Mouse (Mus musculus) neural tube, embryonic 13.5 days (tissue): ENCODE results near the gene Dock7. TPM values are rescaled to one million over a fixed set of nuclear protein-coding genes. Genes with fewer than 3 reads are reported as not detected.
A peak's percentile ranks its signal among the peaks of the same experiment; 100 is the strongest.

ENCODE experiments used
- ATAC-seq: fragments of 200-750 bp; cut with Nextera tagmentation; 2 replicates; pipeline ENCODE4 v1.8.0; 2017; ENCODE audit warnings: low read depth, mild to moderate bottlenecking, moderate TSS enrichment, moderate library complexity
- H3K27ac ChIP-seq: fragments of 300-500 bp; sonication (generic); replicated peaks from 2 replicates; pipeline ENCODE4 v1.5.1; 2015; ENCODE audit warnings: moderate library complexity, mild to moderate bottlenecking, inconsistent platforms
- H3K27me3 ChIP-seq: fragments of 300-500 bp; sonication (generic); 2 replicates; pipeline ENCODE4 v1.6.1; 2015; ENCODE audit warnings: mild to moderate bottlenecking, inconsistent platforms
- H3K36me3 ChIP-seq: fragments of 300-500 bp; sonication (generic); 2 replicates; pipeline ENCODE4 v1.6.1; 2015; ENCODE audit warnings: mild to moderate bottlenecking, inconsistent platforms
- H3K4me1 ChIP-seq: fragments of 300-500 bp; sonication (generic); replicated peaks from 2 replicates; pipeline ENCODE4 v1.6.1; 2015; ENCODE audit warnings: inconsistent platforms
- H3K4me2 ChIP-seq: fragments of 300-500 bp; sonication (generic); 2 replicates; pipeline ENCODE4 v1.6.1; 2015; ENCODE audit warnings: inconsistent platforms, mild to moderate bottlenecking, moderate library complexity
- H3K4me3 ChIP-seq: fragments of 300-500 bp; sonication (generic); 2 replicates; pipeline ENCODE4 v1.5.1; 2015; ENCODE audit warnings: mild to moderate bottlenecking, inconsistent platforms
- H3K9ac ChIP-seq: fragments of 300-500 bp; sonication (generic); 2 replicates; pipeline ENCODE4 v1.6.1; 2015; ENCODE audit warnings: moderate library complexity, mild to moderate bottlenecking, inconsistent platforms
- H3K9me3 ChIP-seq: fragments of 300-500 bp; sonication (generic); 2 replicates; pipeline ENCODE4 v1.6.1; 2016; ENCODE audit warnings: inconsistent platforms
- whole genome bisulfite sequencing: fragments of 180-500 bp; shearing (Covaris S2); methylation state at CpG from one replicate; pipeline ENCODE4 v1.1.7; 2015; 5-methylcytosine and 5-hydroxymethylcytosine counted together
- polyA plus RNA-seq: library from polyadenylated mRNA; unstranded; fragments of >200 nt; fragmentation: Nextera tagmentation; extraction: Ambion mirVana; gene quantifications from 2 replicates; pipeline ENCODE4 v1.2.1, GENCODE M21; 2015

Dock7 gene
- polyA plus RNA-seq, 1 experiment from 2014 or later, result 72.7 TPM

- Histone ChIP-seq H3K36me3 (no peaks in the 10 kb centered on the region), H3K27ac (no peak overlapping the region), H3K4me3 (no peak overlapping the region), H3K9ac (no peak overlapping the region), H3K27me3 (no peaks in the 10 kb centered on the region), H3K9me3 (no peaks in the 10 kb centered on the region), H3K4me1 (no peaks in the 10 kb centered on the region), H3K4me2 (no peak overlapping the region)
- no peak for ATAC-seq
- WGBS, result 87% methylated on average over 3 of the region's 3 CpGs
Measured at GRCm38 (mm10) chr4:99141578-99141977, 20.9 kb upstream of the Dock7 start.

- no peak overlapping the region for H3K9ac ChIP-seq
- H3K4me2 ChIP-seq, result no peak overlapping the region
- ATAC-seq, result no peak
- H3K4me3 ChIP-seq, result no peak overlapping the region
- H3K27me3 ChIP-seq, result no peaks in the 10 kb centered on the region
- H3K9me3 ChIP-seq, result no peaks in the 10 kb centered on the region
- H3K4me1 ChIP-seq, result no peaks in the 10 kb centered on the region
- no peak overlapping the region for H3K27ac ChIP-seq
- WGBS, result 95% methylated on average over 1 of the region's 1 CpGs
- no peaks in the 10 kb centered on the region for H3K36me3 ChIP-seq
Measured at GRCm38 (mm10) chr4:99141171-99141570, 20.5 kb upstream of the Dock7 start.

- ATAC-seq, result no peak
- no peaks in the 10 kb centered on the region for H3K27me3 ChIP-seq
- H3K4me2 ChIP-seq, result no peak overlapping the region
- H3K4me1 ChIP-seq, result no peaks in the 10 kb centered on the region
- H3K27ac ChIP-seq, result no peak overlapping the region
- H3K36me3 ChIP-seq, result no peaks in the 10 kb centered on the region
- no peak overlapping the region for H3K9ac ChIP-seq
- WGBS, result 90% methylated on average over 8 of the region's 8 CpGs
- no peaks in the 10 kb centered on the region for H3K9me3 ChIP-seq
- H3K4me3 ChIP-seq, result no peak overlapping the region
Measured at GRCm38 (mm10) chr4:99137986-99138641, 17.4 kb upstream of the Dock7 start.

- Histone ChIP-seq H3K27me3 (no peaks in the 10 kb centered on the region), H3K36me3 (no peaks in the 10 kb centered on the region), H3K27ac (no peak overlapping the region), H3K9ac (no peak overlapping the region), H3K4me3 (no peak overlapping the region), H3K4me2 (no peak overlapping the region), H3K9me3 (no peaks in the 10 kb centered on the region), H3K4me1 (no peaks in the 10 kb centered on the region)
- WGBS, result 69% methylated on average over 3 of the region's 3 CpGs
- ATAC-seq, result no peak
Measured at GRCm38 (mm10) chr4:99134522-99134921, 13.8 kb upstream of the Dock7 start.

GRCm38 (mm10) chr4:99133326-99133725, 12.6 kb upstream of the Dock7 start:
- no peaks in the 10 kb centered on the region for H3K36me3 ChIP-seq
- H3K4me3 ChIP-seq, result no peak overlapping the region
- H3K9me3 ChIP-seq, result no peaks in the 10 kb centered on the region
- WGBS, result 94% methylated on average over 8 of the region's 8 CpGs
- ATAC-seq, result no peak
- H3K27ac ChIP-seq, result no peak overlapping the region
- H3K27me3 ChIP-seq, result no peaks in the 10 kb centered on the region
- H3K9ac ChIP-seq, result no peak overlapping the region
- no peak overlapping the region for H3K4me2 ChIP-seq
- H3K4me1 ChIP-seq, result no peaks in the 10 kb centered on the region

GRCm38 (mm10) chr4:99132686-99133085, 12.0 kb upstream of the Dock7 start:
- no peak overlapping the region for H3K9ac ChIP-seq
- H3K4me2 ChIP-seq, result no peak overlapping the region
- no peaks in the 10 kb centered on the region for H3K36me3 ChIP-seq
- no peak for ATAC-seq
- no peak overlapping the region for H3K27ac ChIP-seq
- H3K9me3 ChIP-seq, result no peaks in the 10 kb centered on the region
- no peaks in the 10 kb centered on the region for H3K4me1 ChIP-seq
- no peaks in the 10 kb centered on the region for H3K27me3 ChIP-seq
- H3K4me3 ChIP-seq, result no peak overlapping the region
- 65% methylated on average over 6 of the region's 6 CpGs for WGBS

- Histone ChIP-seq H3K4me3 (no peak overlapping the region), H3K9me3 (no peaks in the 10 kb centered on the region), H3K4me1 (no peaks in the 10 kb centered on the region), H3K36me3 (no peaks in the 10 kb centered on the region), H3K27ac (no peak overlapping the region), H3K9ac (no peak overlapping the region), H3K27me3 (no peaks in the 10 kb centered on the region), H3K4me2 (no peak overlapping the region)
- no peak for ATAC-seq
- WGBS, result 86% methylated on average over 9 of the region's 9 CpGs
Measured at GRCm38 (mm10) chr4:99131227-99131653, 10.5 kb upstream of the Dock7 start.

GRCm38 (mm10) chr4:99123546-99123945, 2.8 kb upstream of the Dock7 start:
- Histone ChIP-seq H3K9me3 (no peaks in the 10 kb centered on the region), H3K36me3 (no peaks in the 10 kb centered on the region), H3K4me1 (peaks cover 27% of the 10 kb centered on the region), H3K4me2 (no peak overlapping the region), H3K9ac (no peak overlapping the region), H3K27ac (no peak overlapping the region), H3K27me3 (no peaks in the 10 kb centered on the region), H3K4me3 (no peak overlapping the region)
- ATAC-seq, result no peak
- 53% methylated on average over 3 of the region's 3 CpGs for WGBS

GRCm38 (mm10) chr4:99122786-99123185, 2.1 kb upstream of the Dock7 start:
- 79% methylated on average over 1 of the region's 1 CpGs for WGBS

GRCm38 (mm10) chr4:99122047-99122446, 1.3 kb upstream of the Dock7 start:
- Histone ChIP-seq H3K4me1 (peaks cover 40% of the 10 kb centered on the region), H3K27me3 (no peaks in the 10 kb centered on the region), H3K4me2 (peak overlapping the region; percentile 57), H3K9ac (peak overlapping the region; percentile 99; the same call in 1 of the 2 replicates), H3K36me3 (no peaks in the 10 kb centered on the region), H3K27ac (peak overlapping the region; percentile 90; the same call in 1 of the 2 replicates), H3K9me3 (no peaks in the 10 kb centered on the region), H3K4me3 (peak overlapping the region; percentile 93)
- WGBS, result 74% methylated on average over 3 of the region's 3 CpGs
- no peak for ATAC-seq

More at GRCm38 (mm10) chr4:99122786-99123185, 2.1 kb upstream of the Dock7 start:
- H3K27me3 ChIP-seq, result no peaks in the 10 kb centered on the region
- no peak overlapping the region for H3K27ac ChIP-seq
- H3K36me3 ChIP-seq, result no peaks in the 10 kb centered on the region
- peaks cover 34% of the 10 kb centered on the region for H3K4me1 ChIP-seq
- H3K9ac ChIP-seq, result no peak overlapping the region
- no peak for ATAC-seq
- no peaks in the 10 kb centered on the region for H3K9me3 ChIP-seq
- H3K4me3 ChIP-seq, result no peak overlapping the region
- no peak overlapping the region for H3K4me2 ChIP-seq

GRCm38 (mm10) chr4:99121123-99121755, 524 bp upstream of the Dock7 start:
- Histone ChIP-seq H3K27me3 (no peaks in the 10 kb centered on the region), H3K4me3 (peak overlapping the region; percentile 93), H3K4me2 (peak overlapping the region; percentile 57), H3K27ac (peak overlapping the region; percentile 90), H3K9me3 (no peaks in the 10 kb centered on the region), H3K4me1 (peaks cover 48% of the 10 kb centered on the region), H3K9ac (peak overlapping the region; percentile 99), H3K36me3 (no peaks in the 10 kb centered on the region)
- peak; percentile 56; the same call in 1 of the 2 replicates for ATAC-seq
- 2% methylated on average over 17 of the region's 17 CpGs for WGBS

GRCm38 (mm10) chr4:99119051-99119450, 1.7 kb downstream of the Dock7 start:
- WGBS, result 54% methylated on average over 5 of the region's 5 CpGs
- Histone ChIP-seq H3K9me3 (no peaks in the 10 kb centered on the region), H3K9ac (peak overlapping the region; percentile 52; the same call in 1 of the 2 replicates), H3K4me2 (peak overlapping the region; percentile 57), H3K36me3 (no peaks in the 10 kb centered on the region), H3K4me3 (peak overlapping the region; percentile 93), H3K27me3 (no peaks in the 10 kb centered on the region), H3K27ac (no peak overlapping the region), H3K4me1 (peaks cover 63% of the 10 kb centered on the region)
- ATAC-seq, result no peak
